Mouse (Mus musculus): ENCODE results near the gene Unc5b. TPM values are rescaled to one million over a fixed set of nuclear protein-coding genes. Genes with fewer than 3 reads are reported as not detected.

Unc5b gene
- polyA plus RNA-seq, 1 experiment from 2014 or later: 2.1 TPM

GRCm38 (mm10) chr10:60796474-60796873 lies 34.9 kb downstream of the Unc5b start:
- Histone ChIP-seq H3K4me2 (ENCODE audit: low read length) (no peak overlapping the region), H3K27ac (ENCODE audit: low read depth, low read length) (no peak overlapping the region), H3K4me1 (ENCODE audit: control insufficient read depth, insufficient read depth, low read length) (peaks cover 19% of the 10 kb centered on the region), H3K27me3 (replicated peaks; ENCODE audit: control insufficient read depth, insufficient read depth, low read length) (0 out of 2 replicates have a peak, but pooled peaks cover 3% of the 10 kb centered on the region), H3K9me3 (replicated peaks; ENCODE audit: control insufficient read depth, low read length) (no peaks in the 10 kb centered on the region), H3K36me3 (ENCODE audit: control insufficient read depth, insufficient read depth, low read length) (no peaks in the 10 kb centered on the region), H3K4me3 (ENCODE audit: low read depth, low read length) (no peak overlapping the region), H3K9ac (ENCODE audit: low read length) (no peak overlapping the region)
- ATAC-seq: no peak
- DNase-seq (ENCODE audit: low spot score): no peak
- 90% methylated on average over 7 of the region's 7 CpGs for WGBS

- Histone ChIP-seq H3K4me3 (ENCODE audit: low read depth, low read length) (no peak overlapping the region), H3K9me3 (replicated peaks; ENCODE audit: control insufficient read depth, low read length) (no peaks in the 10 kb centered on the region), H3K9ac (ENCODE audit: low read length) (no peak overlapping the region), H3K36me3 (ENCODE audit: control insufficient read depth, insufficient read depth, low read length) (no peaks in the 10 kb centered on the region), H3K27me3 (replicated peaks; ENCODE audit: control insufficient read depth, insufficient read depth, low read length) (0 out of 2 replicates have a peak, but pooled peaks cover 3% of the 10 kb centered on the region), H3K4me2 (ENCODE audit: low read length) (no peak overlapping the region), H3K4me1 (ENCODE audit: control insufficient read depth, insufficient read depth, low read length) (peaks cover 15% of the 10 kb centered on the region), H3K27ac (ENCODE audit: low read depth, low read length) (no peak overlapping the region)
- DNase-seq (ENCODE audit: low spot score) (no peak), ATAC-seq (no peak)
- 75% methylated on average over 5 of the region's 5 CpGs for WGBS
Observed at GRCm38 (mm10) chr10:60796028-60796427, 35.4 kb downstream of the Unc5b start.

- no peaks in the 10 kb centered on the region for H3K36me3 ChIP-seq (ENCODE audit: control insufficient read depth, insufficient read depth, low read length)
- 0 out of 2 replicates have a peak, but pooled peaks cover 3% of the 10 kb centered on the region for H3K27me3 ChIP-seq (replicated peaks; ENCODE audit: control insufficient read depth, insufficient read depth, low read length)
- H3K9me3 ChIP-seq (replicated peaks; ENCODE audit: control insufficient read depth, low read length): no peaks in the 10 kb centered on the region
- H3K4me1 ChIP-seq (ENCODE audit: control insufficient read depth, insufficient read depth, low read length): peaks cover 10% of the 10 kb centered on the region
- 24% methylated on average over 8 of the region's 8 CpGs for WGBS
- no peak overlapping the region for H3K9ac ChIP-seq (ENCODE audit: low read length)
- DNase-seq (ENCODE audit: low spot score) (no peak), ATAC-seq (peak; percentile 4; the same call in 1 of the 2 replicates)
- H3K27ac ChIP-seq (ENCODE audit: low read depth, low read length): 0 out of 2 replicates have a peak overlapping the region, but pooled peaks have one; percentile 21
- H3K4me2 ChIP-seq (ENCODE audit: low read length): 0 out of 2 replicates have a peak overlapping the region, but pooled peaks have one; percentile 14
- H3K4me3 ChIP-seq (ENCODE audit: low read depth, low read length): no peak overlapping the region
Observed at GRCm38 (mm10) chr10:60794792-60795191, 36.6 kb downstream of the Unc5b start.

DNA sequence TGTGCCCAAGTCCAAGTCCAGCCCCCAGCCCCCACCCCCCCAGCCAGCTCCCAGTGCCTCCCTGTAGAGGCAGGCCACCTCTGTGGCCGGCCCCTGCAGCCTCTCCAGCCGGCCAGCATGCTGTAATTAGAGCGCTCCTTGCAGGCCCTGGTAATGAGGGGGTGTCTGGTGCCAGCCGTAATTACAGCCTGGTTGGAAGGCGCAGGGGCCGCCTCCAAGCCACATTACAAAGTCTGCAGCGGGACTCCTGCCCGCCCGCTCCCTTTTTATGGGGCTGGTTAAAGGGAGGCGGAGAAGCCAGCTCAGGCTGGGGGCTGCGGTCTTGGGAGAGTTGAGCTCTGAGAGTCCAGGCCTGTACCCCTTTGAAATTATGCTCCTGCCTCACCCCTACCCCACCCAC lies 37.0 kb downstream of the Unc5b start:
- WGBS: 7% methylated on average over 11 of the region's 11 CpGs
- Histone ChIP-seq H3K27ac (ENCODE audit: low read depth, low read length) (0 out of 2 replicates have a peak overlapping the region, but pooled peaks have one; percentile 21), H3K9me3 (replicated peaks; ENCODE audit: control insufficient read depth, low read length) (no peaks in the 10 kb centered on the region), H3K27me3 (replicated peaks; ENCODE audit: control insufficient read depth, insufficient read depth, low read length) (0 out of 2 replicates have a peak, but pooled peaks cover 3% of the 10 kb centered on the region), H3K4me2 (ENCODE audit: low read length) (0 out of 2 replicates have a peak overlapping the region, but pooled peaks have one; percentile 14), H3K36me3 (ENCODE audit: control insufficient read depth, insufficient read depth, low read length) (no peaks in the 10 kb centered on the region), H3K9ac (ENCODE audit: low read length) (no peak overlapping the region), H3K4me1 (ENCODE audit: control insufficient read depth, insufficient read depth, low read length) (peaks cover 10% of the 10 kb centered on the region), H3K4me3 (ENCODE audit: low read depth, low read length) (no peak overlapping the region)
- ATAC-seq (peak; percentile 80), DNase-seq (ENCODE audit: low spot score) (peak; percentile 85)

DNA sequence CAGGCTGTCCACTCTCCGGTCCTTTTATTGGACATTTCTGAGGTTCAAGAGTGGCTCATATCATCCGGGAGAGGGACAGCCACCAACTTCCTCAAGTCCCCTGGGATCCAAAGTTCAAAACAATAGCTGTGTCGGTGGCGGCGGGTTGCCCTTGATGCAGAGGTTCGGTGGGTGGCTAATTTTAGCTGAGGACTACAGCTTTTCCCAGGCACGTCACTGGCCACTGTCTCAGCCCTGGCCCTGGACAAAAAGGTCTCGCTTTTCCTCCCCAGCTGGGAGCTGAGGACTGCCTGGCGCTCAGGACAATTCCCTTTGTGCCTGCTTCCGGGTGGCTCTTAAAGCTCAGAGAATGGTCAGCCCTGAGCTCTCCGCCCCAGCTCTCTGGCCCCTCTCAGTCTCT lies 38.5 kb downstream of the Unc5b start:
- H3K4me3 ChIP-seq (ENCODE audit: low read depth, low read length): no peak overlapping the region
- H3K9me3 ChIP-seq (replicated peaks; ENCODE audit: control insufficient read depth, low read length): no peaks in the 10 kb centered on the region
- WGBS: 17% methylated on average over 11 of the region's 11 CpGs
- H3K4me2 ChIP-seq (ENCODE audit: low read length): no peak overlapping the region
- H3K4me1 ChIP-seq (ENCODE audit: control insufficient read depth, insufficient read depth, low read length): peaks cover 10% of the 10 kb centered on the region
- DNase-seq (ENCODE audit: low spot score): no peak
- H3K9ac ChIP-seq (ENCODE audit: low read length): no peak overlapping the region
- no peaks in the 10 kb centered on the region for H3K27me3 ChIP-seq (replicated peaks; ENCODE audit: control insufficient read depth, insufficient read depth, low read length)
- no peak overlapping the region for H3K27ac ChIP-seq (ENCODE audit: low read depth, low read length)
- no peaks in the 10 kb centered on the region for H3K36me3 ChIP-seq (ENCODE audit: control insufficient read depth, insufficient read depth, low read length)
- ATAC-seq: no peak

DNA sequence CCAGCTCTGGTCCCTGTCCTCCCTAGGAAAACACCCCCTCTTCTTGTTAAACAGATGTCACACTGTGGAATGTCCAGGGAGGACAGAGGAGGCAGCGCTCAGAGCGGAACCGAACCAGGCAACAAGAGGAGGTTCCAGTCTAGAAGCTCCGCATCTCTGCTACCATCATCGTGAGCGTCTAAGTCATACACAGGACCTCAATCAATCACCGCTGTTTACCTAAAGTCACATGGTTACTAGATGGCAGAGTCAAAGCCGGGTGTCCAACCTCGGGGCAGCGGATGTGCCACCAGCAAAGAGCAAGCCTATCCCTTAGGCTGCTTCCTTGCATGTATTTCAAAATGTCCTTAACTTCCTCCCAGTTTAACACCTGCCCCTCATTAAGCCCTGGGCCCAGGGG lies 39.0 kb downstream of the Unc5b start:
- H3K9me3 ChIP-seq (replicated peaks; ENCODE audit: control insufficient read depth, low read length): no peaks in the 10 kb centered on the region
- no peaks in the 10 kb centered on the region for H3K27me3 ChIP-seq (replicated peaks; ENCODE audit: control insufficient read depth, insufficient read depth, low read length)
- H3K4me2 ChIP-seq (ENCODE audit: low read length): no peak overlapping the region
- H3K9ac ChIP-seq (ENCODE audit: low read length): no peak overlapping the region
- H3K4me1 ChIP-seq (ENCODE audit: control insufficient read depth, insufficient read depth, low read length): peaks cover 10% of the 10 kb centered on the region
- no peak overlapping the region for H3K27ac ChIP-seq (ENCODE audit: low read depth, low read length)
- H3K36me3 ChIP-seq (ENCODE audit: control insufficient read depth, insufficient read depth, low read length): no peaks in the 10 kb centered on the region
- no peak overlapping the region for H3K4me3 ChIP-seq (ENCODE audit: low read depth, low read length)
- DNase-seq (ENCODE audit: low spot score) (no peak), ATAC-seq (no peak)
- WGBS: 72% methylated on average over 10 of the region's 10 CpGs

DNA sequence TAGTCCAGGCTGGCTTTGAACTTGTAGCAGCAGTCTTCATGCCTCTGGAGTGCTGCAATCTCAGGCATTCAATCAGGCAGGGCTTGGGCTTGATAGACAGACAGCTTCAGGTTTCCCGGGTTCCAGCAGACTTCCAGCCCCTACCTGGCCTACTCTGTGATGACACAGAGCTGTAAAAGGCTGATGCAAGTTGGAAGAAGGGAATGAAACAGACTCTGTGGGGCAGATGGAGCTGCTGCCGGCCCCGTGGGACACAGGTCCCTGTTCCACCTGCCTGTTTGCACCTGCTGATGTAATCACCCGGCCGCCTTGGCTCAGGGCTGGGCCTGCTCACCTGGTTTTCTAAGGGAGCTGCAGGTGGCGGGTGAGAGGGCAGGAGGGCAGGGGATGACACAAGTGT lies 40.5 kb downstream of the Unc5b start:
- WGBS: 90% methylated on average over 6 of the region's 6 CpGs
- H3K27me3 ChIP-seq (replicated peaks; ENCODE audit: control insufficient read depth, insufficient read depth, low read length): no peaks in the 10 kb centered on the region
- H3K4me2 ChIP-seq (ENCODE audit: low read length): no peak overlapping the region
- no peaks in the 10 kb centered on the region for H3K9me3 ChIP-seq (replicated peaks; ENCODE audit: control insufficient read depth, low read length)
- H3K4me3 ChIP-seq (ENCODE audit: low read depth, low read length): no peak overlapping the region
- H3K9ac ChIP-seq (ENCODE audit: low read length): no peak overlapping the region
- ATAC-seq: no peak
- DNase-seq (ENCODE audit: low spot score): no peak
- H3K36me3 ChIP-seq (ENCODE audit: control insufficient read depth, insufficient read depth, low read length): no peaks in the 10 kb centered on the region
- no peak overlapping the region for H3K27ac ChIP-seq (ENCODE audit: low read depth, low read length)
- peaks cover 10% of the 10 kb centered on the region for H3K4me1 ChIP-seq (ENCODE audit: control insufficient read depth, insufficient read depth, low read length)

- DNase-seq (ENCODE audit: low spot score) (no peak), ATAC-seq (no peak)
- H3K9me3 ChIP-seq (replicated peaks; ENCODE audit: control insufficient read depth, low read length): no peaks in the 10 kb centered on the region
- H3K27me3 ChIP-seq (replicated peaks; ENCODE audit: control insufficient read depth, insufficient read depth, low read length): no peaks in the 10 kb centered on the region
- H3K9ac ChIP-seq (ENCODE audit: low read length): no peak overlapping the region
- no peak overlapping the region for H3K4me3 ChIP-seq (ENCODE audit: low read depth, low read length)
- H3K4me1 ChIP-seq (ENCODE audit: control insufficient read depth, insufficient read depth, low read length): no peaks in the 10 kb centered on the region
- 78% methylated on average over 16 of the region's 16 CpGs for WGBS
- H3K4me2 ChIP-seq (ENCODE audit: low read length): no peak overlapping the region
- H3K36me3 ChIP-seq (ENCODE audit: control insufficient read depth, insufficient read depth, low read length): no peaks in the 10 kb centered on the region
- no peak overlapping the region for H3K27ac ChIP-seq (ENCODE audit: low read depth, low read length)
Observed at GRCm38 (mm10) chr10:60787303-60788074, 43.9 kb downstream of the Unc5b start.

- H3K9ac ChIP-seq (ENCODE audit: low read length): no peak overlapping the region
- no peaks in the 10 kb centered on the region for H3K27me3 ChIP-seq (replicated peaks; ENCODE audit: control insufficient read depth, insufficient read depth, low read length)
- no peak overlapping the region for H3K4me2 ChIP-seq (ENCODE audit: low read length)
- no peaks in the 10 kb centered on the region for H3K4me1 ChIP-seq (ENCODE audit: control insufficient read depth, insufficient read depth, low read length)
- ATAC-seq (no peak), DNase-seq (ENCODE audit: low spot score) (no peak)
- no peaks in the 10 kb centered on the region for H3K36me3 ChIP-seq (ENCODE audit: control insufficient read depth, insufficient read depth, low read length)
- no peaks in the 10 kb centered on the region for H3K9me3 ChIP-seq (replicated peaks; ENCODE audit: control insufficient read depth, low read length)
- no peak overlapping the region for H3K4me3 ChIP-seq (ENCODE audit: low read depth, low read length)
- 14% methylated on average over 2 of the region's 2 CpGs for WGBS
- H3K27ac ChIP-seq (ENCODE audit: low read depth, low read length): no peak overlapping the region
Observed at GRCm38 (mm10) chr10:60783608-60784007, 47.8 kb downstream of the Unc5b start.
